Mouse (Mus musculus) embryonic facial prominence, embryonic 11.5 days (tissue): ENCODE results near the gene Nptx1. TPM values are rescaled to one million over a fixed set of nuclear protein-coding genes. Genes with fewer than 3 reads are reported as not detected.

Source experiments
- ATAC-seq: fragments of 200-750 bp; cut with Nextera tagmentation; replicated peaks from 2 replicates; pipeline ENCODE4 v1.8.0; 2017; ENCODE audit warnings: low read depth; ENCODE audit not compliant: insufficient number of reproducible peaks, low FRiP score, low TSS enrichment
- DNase-seq: peaks from one replicate; pipeline ENCODE4 v3.0.0-alpha.2; 2015; ENCODE audit warnings: low spot score
- H3K27ac ChIP-seq: fragments of 300-500 bp; sonication (generic); replicated peaks from 2 replicates; pipeline ENCODE4 v1.5.1; 2014; ENCODE audit warnings: mild to moderate bottlenecking, low read depth, low read length, control low read depth
- H3K27me3 ChIP-seq: fragments of 300-500 bp; sonication (generic); 2 replicates; pipeline ENCODE4 v1.6.1; 2014; ENCODE audit warnings: mild to moderate bottlenecking, low read length, moderate library complexity, mixed read lengths; ENCODE audit not compliant: control insufficient read depth, insufficient read depth
- H3K36me3 ChIP-seq: fragments of 300-500 bp; sonication (generic); replicated peaks from 2 replicates; pipeline ENCODE4 v1.6.1; 2014; ENCODE audit warnings: low read depth, mild to moderate bottlenecking, low read length, moderate library complexity, mixed read lengths; ENCODE audit not compliant: control insufficient read depth, insufficient read depth
- H3K4me1 ChIP-seq: fragments of 300-500 bp; sonication (generic); 2 replicates; pipeline ENCODE4 v1.6.1; 2014; ENCODE audit warnings: low read length, mixed read lengths; ENCODE audit not compliant: control insufficient read depth, insufficient read depth
- H3K4me2 ChIP-seq: fragments of 300-500 bp; sonication (generic); 2 replicates; pipeline ENCODE4 v1.6.1; 2014; ENCODE audit warnings: low read depth, mild to moderate bottlenecking, control low read depth, low read length, moderate library complexity
- H3K4me3 ChIP-seq: fragments of 300-500 bp; sonication (generic); 2 replicates; pipeline ENCODE4 v1.5.1; 2014; ENCODE audit warnings: low read depth, low read length, control low read depth
- H3K9ac ChIP-seq: fragments of 300-500 bp; sonication (generic); replicated peaks from 2 replicates; pipeline ENCODE4 v1.6.1; 2014; ENCODE audit warnings: mild to moderate bottlenecking, control low read depth, low read length
- H3K9me3 ChIP-seq: fragments of 300-500 bp; sonication (generic); replicated peaks from 2 replicates; pipeline ENCODE4 v1.6.1; 2016; ENCODE audit warnings: mild to moderate bottlenecking, low read length, inconsistent platforms, mixed read lengths; ENCODE audit not compliant: control insufficient read depth
- WGBS: fragments of 180-500 bp; shearing (Covaris S2); extraction: QIAGEN DNeasy Blood & Tissue Kit; methylation state at CpG from one replicate; pipeline ENCODE4 v1.1.7; 2014; 5-methylcytosine and 5-hydroxymethylcytosine counted together
- polyA plus RNA-seq: library from polyadenylated mRNA; unstranded; fragments of >200 nt; fragmentation: Nextera tagmentation; extraction: Ambion mirVana; gene quantifications from 2 replicates; pipeline ENCODE4 v1.2.1, GENCODE M21; 2014

The Nptx1 gene
- polyA plus RNA-seq, 1 experiment from 2014 or later, result 1.8 TPM

DNA sequence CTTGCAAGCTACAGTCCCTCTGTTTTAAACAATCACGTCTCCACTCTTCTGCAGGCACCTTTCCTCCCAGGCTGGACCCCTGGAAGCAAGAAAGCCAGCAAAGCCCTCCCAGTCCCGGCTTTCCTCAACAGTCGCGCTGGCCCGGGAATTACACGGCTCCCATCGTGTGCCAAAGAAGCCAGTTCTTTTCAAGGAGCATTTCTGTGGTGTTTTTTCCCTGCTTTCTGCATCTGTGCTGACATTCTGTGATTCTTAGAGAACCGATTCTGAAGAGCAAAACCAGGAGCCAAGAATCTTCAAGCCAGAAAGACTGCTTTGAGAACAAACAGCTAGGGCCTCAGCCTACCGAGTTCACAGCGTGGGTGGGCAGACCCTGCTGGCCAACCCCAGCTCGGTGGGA is 18.6 kb downstream of the Nptx1 start:
- H3K4me3 ChIP-seq, result no peak overlapping the region
- WGBS, result 62% methylated on average over 11 of the region's 11 CpGs
- no peak overlapping the region for H3K27ac ChIP-seq
- no peaks in the 10 kb centered on the region for H3K36me3 ChIP-seq
- ATAC-seq, result no peak
- no peak overlapping the region for H3K4me2 ChIP-seq
- no peak overlapping the region for H3K9ac ChIP-seq
- H3K27me3 ChIP-seq, result no peaks in the 10 kb centered on the region
- no peaks in the 10 kb centered on the region for H3K4me1 ChIP-seq
- H3K9me3 ChIP-seq, result no peaks in the 10 kb centered on the region
- no peak for DNase-seq

DNA sequence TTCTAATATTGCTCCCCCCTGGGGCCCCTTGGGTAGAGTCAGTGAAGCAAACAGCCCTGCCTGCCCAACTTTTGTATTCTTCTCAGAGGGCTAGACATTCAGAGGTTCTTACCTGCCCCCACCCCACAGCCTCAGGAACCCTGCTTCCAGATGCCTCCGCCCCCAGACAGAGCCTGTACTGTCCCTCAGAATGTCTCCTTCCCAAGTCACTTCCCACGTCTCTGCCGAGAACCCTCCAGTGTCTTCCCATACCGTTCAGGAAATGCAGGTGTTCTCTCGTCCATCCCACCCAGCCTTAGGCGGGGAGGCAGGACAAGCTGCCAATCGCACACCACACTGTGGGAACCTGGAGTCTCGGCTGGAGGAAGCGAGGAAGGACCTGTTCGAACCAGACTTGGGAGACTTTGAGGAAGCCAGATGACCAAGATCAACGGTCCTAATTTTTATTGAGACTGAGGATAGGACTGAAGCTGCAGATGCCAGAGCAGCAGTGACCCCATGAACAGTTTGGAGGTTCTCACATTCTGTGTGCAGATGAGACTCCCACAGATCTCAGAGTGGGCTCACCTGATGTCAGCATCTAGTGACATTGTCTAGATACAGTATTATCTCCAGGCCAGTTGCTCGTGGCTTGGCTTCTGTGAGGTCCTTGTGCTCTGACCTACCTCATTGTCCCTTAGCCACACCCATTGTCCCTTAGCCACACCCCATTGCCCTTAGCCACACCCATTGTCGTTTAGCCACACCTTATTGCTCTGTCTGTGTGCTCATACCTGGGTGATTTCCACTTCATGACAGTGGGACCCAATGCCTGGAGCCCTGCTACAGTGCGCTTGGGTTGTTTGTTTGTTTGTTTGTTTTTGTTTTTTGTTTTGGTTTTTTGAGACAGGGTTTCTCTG is 21.2 kb downstream of the Nptx1 start:
- Histone ChIP-seq H3K27me3 (no peaks in the 10 kb centered on the region), H3K27ac (no peak overlapping the region), H3K9me3 (no peaks in the 10 kb centered on the region), H3K4me1 (no peaks in the 10 kb centered on the region), H3K4me2 (no peak overlapping the region), H3K9ac (no peak overlapping the region), H3K4me3 (no peak overlapping the region), H3K36me3 (no peaks in the 10 kb centered on the region)
- no peak for DNase-seq
- WGBS, result 84% methylated on average over 14 of the region's 14 CpGs
- ATAC-seq, result no peak

DNA sequence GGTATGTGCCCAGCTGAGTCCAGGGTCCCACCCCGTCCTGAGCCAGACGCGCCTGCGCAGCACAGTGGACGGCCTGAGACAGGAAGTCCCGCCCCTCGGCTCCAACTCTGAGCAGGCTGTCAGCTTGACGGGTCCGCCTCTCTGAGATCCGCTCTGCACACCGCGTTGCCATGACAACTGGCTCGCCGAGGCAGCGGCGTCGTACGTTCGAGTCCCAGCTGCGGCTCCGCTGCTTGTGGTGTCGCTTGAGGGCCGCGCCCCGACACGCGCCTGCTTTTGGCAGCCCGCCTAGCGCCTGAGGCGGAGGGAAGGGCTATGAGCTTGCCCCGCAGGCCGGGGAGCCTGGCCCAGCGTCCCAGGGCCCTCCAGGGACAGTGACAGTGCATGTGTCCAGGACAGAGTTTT is 23.0 kb downstream of the Nptx1 start:
- H3K9ac ChIP-seq, result peak overlapping the region; percentile 35
- no peaks in the 10 kb centered on the region for H3K27me3 ChIP-seq
- peak overlapping the region; percentile 50 for H3K4me2 ChIP-seq
- H3K4me1 ChIP-seq, result no peaks in the 10 kb centered on the region
- ATAC-seq (peak; percentile 96), DNase-seq (peak; percentile 96)
- H3K36me3 ChIP-seq, result no peaks in the 10 kb centered on the region
- peak overlapping the region; percentile 28 for H3K4me3 ChIP-seq
- no peaks in the 10 kb centered on the region for H3K9me3 ChIP-seq
- 2% methylated on average over 33 of the region's 33 CpGs for WGBS
- no peak overlapping the region for H3K27ac ChIP-seq

DNA sequence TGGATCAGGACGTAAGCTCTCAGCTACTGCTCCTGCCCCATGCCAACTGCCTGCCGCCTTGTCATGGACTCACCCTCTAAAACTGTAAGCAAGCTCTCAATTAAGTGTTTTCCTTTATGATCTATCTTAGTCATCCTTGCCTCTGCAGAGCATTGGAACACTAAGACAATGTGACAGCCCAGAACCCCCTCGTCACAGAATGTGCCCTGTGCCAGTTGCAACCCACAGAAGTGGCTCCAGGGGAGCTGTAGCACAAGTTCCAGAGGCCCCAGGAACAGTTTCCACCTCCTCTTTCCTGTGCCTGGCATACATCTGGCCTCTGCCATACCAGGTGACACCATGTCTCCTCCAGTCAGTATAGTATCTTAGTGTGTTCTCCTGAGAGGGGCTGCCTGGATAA is 24.2 kb downstream of the Nptx1 start:
- Histone ChIP-seq H3K4me1 (no peaks in the 10 kb centered on the region), H3K4me3 (no peak overlapping the region), H3K9me3 (no peaks in the 10 kb centered on the region), H3K27ac (no peak overlapping the region), H3K36me3 (no peaks in the 10 kb centered on the region), H3K9ac (no peak overlapping the region), H3K27me3 (no peaks in the 10 kb centered on the region), H3K4me2 (no peak overlapping the region)
- no peak for ATAC-seq
- 91% methylated on average over 3 of the region's 3 CpGs for WGBS
- DNase-seq, result no peak

DNA sequence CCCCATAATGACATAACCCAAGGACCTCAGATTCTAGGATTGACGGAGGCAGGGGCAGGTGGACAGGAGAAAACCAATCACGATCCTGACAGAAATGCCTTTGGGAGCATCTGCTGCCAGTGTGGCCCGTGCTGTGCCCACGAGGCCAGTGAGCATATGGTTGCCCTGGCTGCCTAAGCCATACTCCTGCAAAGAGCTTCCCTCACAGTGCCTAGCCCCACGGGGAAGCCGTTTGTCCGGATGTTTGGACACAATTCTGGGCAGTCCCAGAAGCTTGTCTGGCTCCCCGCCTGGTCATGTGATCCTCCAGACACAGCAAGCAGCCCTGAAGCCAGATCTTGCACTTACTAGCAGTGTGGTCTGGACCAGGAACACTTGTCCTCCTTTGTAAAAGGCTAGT is 24.8 kb downstream of the Nptx1 start:
- Histone ChIP-seq H3K9me3 (no peaks in the 10 kb centered on the region), H3K9ac (no peak overlapping the region), H3K36me3 (no peaks in the 10 kb centered on the region), H3K4me3 (no peak overlapping the region), H3K4me2 (no peak overlapping the region), H3K27ac (no peak overlapping the region), H3K27me3 (no peaks in the 10 kb centered on the region), H3K4me1 (no peaks in the 10 kb centered on the region)
- no peak for ATAC-seq
- WGBS, result 84% methylated on average over 8 of the region's 8 CpGs
- DNase-seq, result no peak

DNA sequence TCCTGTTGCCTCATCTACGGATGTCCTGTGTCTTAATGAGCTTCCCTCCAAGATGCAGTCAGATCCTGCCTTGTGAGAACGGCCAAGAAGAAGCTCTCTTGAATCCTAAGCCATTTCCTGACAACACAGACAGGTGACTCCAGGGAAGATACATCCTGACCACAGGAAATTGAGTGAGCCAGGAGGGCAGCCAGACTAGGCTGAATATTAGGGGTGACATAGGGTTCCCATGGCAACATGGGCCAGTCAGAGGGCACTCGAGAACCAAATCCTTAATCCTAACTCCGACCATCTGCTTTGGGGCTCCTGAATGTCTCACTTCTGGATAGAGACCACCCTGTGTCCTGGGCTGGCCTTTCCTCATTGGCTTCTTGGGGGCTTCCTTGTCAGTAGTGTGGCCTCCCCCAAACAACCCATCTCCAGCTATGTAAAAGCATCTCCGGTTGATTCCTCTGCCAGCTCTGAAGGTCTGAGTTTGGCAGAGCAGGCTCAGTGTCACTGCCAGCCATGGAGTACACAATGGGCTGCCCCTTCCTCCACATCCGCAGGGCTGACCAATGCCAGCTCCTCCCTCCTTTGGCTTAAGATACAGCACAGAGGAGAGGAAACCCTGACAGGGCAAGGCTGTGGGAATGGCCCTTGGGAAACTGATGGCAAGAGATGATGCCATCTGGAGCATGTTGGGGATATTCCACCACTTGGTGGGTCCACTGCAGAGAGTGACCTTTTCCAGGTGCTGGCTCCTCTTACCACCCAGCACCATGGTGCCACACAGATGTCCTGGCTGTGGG is 25.4 kb downstream of the Nptx1 start:
- 80% methylated on average over 6 of the region's 6 CpGs for WGBS
- Histone ChIP-seq H3K27ac (no peak overlapping the region), H3K4me1 (no peaks in the 10 kb centered on the region), H3K4me3 (no peak overlapping the region), H3K4me2 (no peak overlapping the region), H3K36me3 (no peaks in the 10 kb centered on the region), H3K9me3 (no peaks in the 10 kb centered on the region), H3K27me3 (no peaks in the 10 kb centered on the region), H3K9ac (no peak overlapping the region)
- ATAC-seq (no peak), DNase-seq (no peak)

DNA sequence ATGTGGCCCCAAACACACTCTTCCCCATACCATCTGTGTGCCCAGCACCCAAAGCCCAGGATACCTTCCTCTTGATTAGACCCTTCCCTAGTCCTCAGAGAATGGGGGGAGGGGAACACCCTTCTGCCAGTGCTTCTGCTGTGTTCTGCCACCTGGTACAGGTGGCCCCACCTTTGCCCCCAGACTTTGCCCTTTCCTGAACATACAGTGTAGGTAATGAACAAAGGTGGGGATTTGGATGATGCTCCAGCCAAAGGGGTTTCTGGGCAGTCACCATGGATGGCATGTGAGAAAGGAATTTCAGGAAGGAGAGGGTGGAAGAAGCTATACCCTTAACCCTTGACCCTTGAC is 26.9 kb downstream of the Nptx1 start:
- no peak overlapping the region for H3K27ac ChIP-seq
- no peaks in the 10 kb centered on the region; the same call in 1 of the 2 replicates for H3K27me3 ChIP-seq
- ATAC-seq (no peak), DNase-seq (no peak)
- no peaks in the 10 kb centered on the region for H3K36me3 ChIP-seq
- no peak overlapping the region for H3K9ac ChIP-seq
- no peak overlapping the region for H3K4me2 ChIP-seq
- no peak overlapping the region for H3K4me3 ChIP-seq
- H3K9me3 ChIP-seq, result no peaks in the 10 kb centered on the region
- H3K4me1 ChIP-seq, result no peaks in the 10 kb centered on the region
